Mouse (Mus musculus): Measurements from ENCODE around the gene Alkbh1.

Alkbh1 gene

GRCm38 (mm10) chr12:87380586-87381379 is 63.0 kb downstream of the Alkbh1 start:
- DNase-seq (ENCODE audit: low spot score): no peak

GRCm38 (mm10) chr12:87379496-87379895 is 64.3 kb downstream of the Alkbh1 start:
- DNase-seq (ENCODE audit: low spot score): no peak
